Mouse (Mus musculus): ENCODE measurements around the gene Degs1. TPM values are rescaled to one million over a fixed set of nuclear protein-coding genes. Genes with fewer than 3 reads are reported as not detected.

The Degs1 gene
- polyA plus RNA-seq, 1 experiment = not detected

GRCm38 (mm10) chr1:182268317-182268716, 14.3 kb downstream of the Degs1 start:
- TF ChIP-seq POLR2A (IDR thresholded peaks at IDR 0.05; ENCODE audit: insufficient read depth, low read depth, low read length) = no peak
- no peak for TF ChIP-seq CTCF (IDR thresholded peaks at IDR 0.05; ENCODE audit: insufficient read depth, low read depth, low read length)
- 71% methylated on average over 4 of the region's 4 CpGs for WGBS

GRCm38 (mm10) chr1:182266028-182266525, 16.5 kb downstream of the Degs1 start:
- no peaks in the 10 kb centered on the region for H3K4me1 ChIP-seq (ENCODE audit: control insufficient read depth, insufficient read depth, low read length)
- 95% methylated on average over 11 of the region's 11 CpGs for WGBS
- no peak for TF ChIP-seq CTCF (IDR thresholded peaks at IDR 0.05; ENCODE audit: insufficient read depth, low read depth, low read length)
- no peak for TF ChIP-seq POLR2A (IDR thresholded peaks at IDR 0.05; ENCODE audit: insufficient read depth, low read depth, low read length)

More at GRCm38 (mm10) chr1:182268317-182268716, 14.3 kb downstream of the Degs1 start:
- Histone ChIP-seq H3K27ac (ENCODE audit: insufficient read depth, low read depth, low read length) (no peak overlapping the region), H3K4me3 (ENCODE audit: insufficient read depth, low read depth, low read length) (no peak overlapping the region), H3K4me1 (ENCODE audit: control insufficient read depth, insufficient read depth, low read length) (peaks cover 3% of the 10 kb centered on the region)

DNA sequence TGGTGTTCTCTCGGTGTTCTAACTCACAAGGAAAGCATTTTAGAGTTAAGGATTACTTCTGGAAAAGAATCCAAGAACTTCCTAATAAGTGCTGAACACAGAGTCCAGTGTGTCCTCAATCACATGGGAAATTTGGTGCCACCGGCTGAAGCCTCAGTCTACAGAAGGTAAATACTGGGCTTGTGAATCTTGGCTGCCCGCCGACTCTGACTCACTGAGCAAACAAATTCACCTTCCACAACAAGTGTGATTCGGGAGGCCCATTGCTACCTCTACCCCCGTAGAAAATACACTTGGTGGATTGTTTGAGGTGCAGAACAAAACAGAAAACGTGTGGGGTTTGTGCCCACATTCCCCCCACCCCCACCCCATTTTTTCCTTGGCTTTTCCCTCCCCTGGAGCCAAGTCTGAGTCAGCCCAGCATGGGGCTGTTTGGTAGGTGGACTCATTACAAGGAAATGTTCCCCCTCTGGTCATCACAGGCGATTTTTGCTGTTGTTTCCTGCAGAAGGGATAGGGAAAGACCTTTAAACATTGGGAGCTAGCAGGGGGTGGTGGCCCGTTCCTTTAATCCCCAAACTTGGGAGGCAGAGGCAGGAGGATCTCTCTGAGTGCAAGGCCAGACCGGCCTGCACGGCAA, 26.4 kb downstream of the Degs1 start:
- no peaks in the 10 kb centered on the region for H3K4me1 ChIP-seq (ENCODE audit: control insufficient read depth, insufficient read depth, low read length)
- no peak for TF ChIP-seq POLR2A (IDR thresholded peaks at IDR 0.05; ENCODE audit: insufficient read depth, low read depth, low read length)
- no peak for TF ChIP-seq CTCF (IDR thresholded peaks at IDR 0.05; ENCODE audit: insufficient read depth, low read depth, low read length)
- WGBS = 83% methylated on average over 11 of the region's 11 CpGs
- no peak overlapping the region for H3K27ac ChIP-seq (ENCODE audit: insufficient read depth, low read depth, low read length)
- no peak overlapping the region for H3K4me3 ChIP-seq (ENCODE audit: insufficient read depth, low read depth, low read length)

More at GRCm38 (mm10) chr1:182266028-182266525, 16.5 kb downstream of the Degs1 start:
- Histone ChIP-seq H3K4me3 (ENCODE audit: insufficient read depth, low read depth, low read length) (no peak overlapping the region), H3K27ac (ENCODE audit: insufficient read depth, low read depth, low read length) (no peak overlapping the region)

GRCm38 (mm10) chr1:182255031-182255430, 27.6 kb downstream of the Degs1 start:
- Histone ChIP-seq H3K4me3 (ENCODE audit: insufficient read depth, low read depth, low read length) (no peak overlapping the region), H3K27ac (ENCODE audit: insufficient read depth, low read depth, low read length) (no peak overlapping the region), H3K4me1 (ENCODE audit: control insufficient read depth, insufficient read depth, low read length) (no peaks in the 10 kb centered on the region)
- TF ChIP-seq CTCF (IDR thresholded peaks at IDR 0.05; ENCODE audit: insufficient read depth, low read depth, low read length) (no peak), POLR2A (IDR thresholded peaks at IDR 0.05; ENCODE audit: insufficient read depth, low read depth, low read length) (no peak)
- WGBS = 90% methylated on average over 11 of the region's 11 CpGs

DNA sequence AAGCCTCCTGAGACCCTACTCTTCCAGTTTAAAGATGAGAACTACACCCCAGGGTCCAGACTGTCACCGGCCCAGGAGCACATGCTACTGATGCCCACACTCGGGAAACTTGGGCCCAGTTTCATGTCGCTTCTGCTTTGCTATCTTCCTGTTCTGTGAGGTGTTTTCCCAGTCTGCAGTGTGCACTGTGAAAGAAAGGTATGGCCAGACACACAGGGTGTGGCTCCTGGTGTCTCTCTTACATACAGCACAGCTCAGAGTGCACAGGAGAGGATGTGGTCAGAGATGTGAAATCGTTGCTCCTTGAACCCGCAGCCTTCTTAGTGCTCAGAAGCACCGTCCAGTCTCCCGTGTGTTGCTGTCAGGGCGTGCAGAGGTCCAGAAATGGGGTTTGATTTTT, 28.0 kb downstream of the Degs1 start:
- no peak for TF ChIP-seq CTCF (IDR thresholded peaks at IDR 0.05; ENCODE audit: insufficient read depth, low read depth, low read length)
- no peak for TF ChIP-seq POLR2A (IDR thresholded peaks at IDR 0.05; ENCODE audit: insufficient read depth, low read depth, low read length)
- Histone ChIP-seq H3K4me3 (ENCODE audit: insufficient read depth, low read depth, low read length) (no peak overlapping the region), H3K4me1 (ENCODE audit: control insufficient read depth, insufficient read depth, low read length) (no peaks in the 10 kb centered on the region), H3K27ac (ENCODE audit: insufficient read depth, low read depth, low read length) (no peak overlapping the region)
- WGBS = 92% methylated on average over 8 of the region's 8 CpGs

- Histone ChIP-seq H3K4me3 (ENCODE audit: insufficient read depth, low read depth, low read length) (no peak overlapping the region), H3K27ac (ENCODE audit: insufficient read depth, low read depth, low read length) (no peak overlapping the region), H3K4me1 (ENCODE audit: control insufficient read depth, insufficient read depth, low read length) (no peaks in the 10 kb centered on the region)
- 91% methylated on average over 12 of the region's 12 CpGs for WGBS
- TF ChIP-seq POLR2A (IDR thresholded peaks at IDR 0.05; ENCODE audit: insufficient read depth, low read depth, low read length) (no peak), CTCF (IDR thresholded peaks at IDR 0.05; ENCODE audit: insufficient read depth, low read depth, low read length) (no peak)
Measured at GRCm38 (mm10) chr1:182253756-182254534, 28.7 kb downstream of the Degs1 start.

DNA sequence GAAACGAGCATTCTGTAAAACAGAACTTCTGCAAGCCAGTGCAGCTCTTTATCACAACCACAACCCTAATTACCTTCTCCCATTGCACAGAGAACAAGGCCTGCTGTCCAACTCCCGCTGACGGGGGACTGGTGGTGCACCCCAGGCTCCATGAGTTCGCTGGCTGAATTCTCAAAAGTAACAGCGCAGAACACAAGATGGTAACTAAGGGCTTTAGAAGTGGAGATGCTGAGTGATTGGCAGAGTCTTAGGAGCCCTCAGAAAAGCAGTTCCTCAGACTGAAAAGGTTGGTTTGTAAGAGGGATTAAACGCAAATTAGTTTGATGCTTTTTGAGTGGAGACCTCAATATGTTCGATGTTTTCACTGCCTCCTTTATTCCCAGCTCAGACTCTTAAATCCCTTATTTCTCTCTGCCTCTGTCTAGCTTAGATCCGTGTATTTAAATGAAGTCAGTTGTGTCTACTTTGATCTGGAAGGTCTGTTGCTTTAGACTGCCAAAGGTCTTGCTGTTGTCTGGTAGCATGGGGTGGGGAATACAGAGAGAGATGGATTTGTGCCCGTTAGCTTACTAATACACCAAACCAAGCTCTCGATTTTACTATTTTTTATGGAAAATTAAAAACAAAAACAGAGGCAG, 30.0 kb downstream of the Degs1 start:
- H3K4me1 ChIP-seq (ENCODE audit: control insufficient read depth, insufficient read depth, low read length) = no peaks in the 10 kb centered on the region
- no peak overlapping the region for H3K4me3 ChIP-seq (ENCODE audit: insufficient read depth, low read depth, low read length)
- H3K27ac ChIP-seq (ENCODE audit: insufficient read depth, low read depth, low read length) = no peak overlapping the region
- TF ChIP-seq POLR2A (IDR thresholded peaks at IDR 0.05; ENCODE audit: insufficient read depth, low read depth, low read length) = no peak
- TF ChIP-seq CTCF (IDR thresholded peaks at IDR 0.05; ENCODE audit: insufficient read depth, low read depth, low read length) = no peak
- WGBS = 44% methylated on average over 10 of the region's 10 CpGs

DNA sequence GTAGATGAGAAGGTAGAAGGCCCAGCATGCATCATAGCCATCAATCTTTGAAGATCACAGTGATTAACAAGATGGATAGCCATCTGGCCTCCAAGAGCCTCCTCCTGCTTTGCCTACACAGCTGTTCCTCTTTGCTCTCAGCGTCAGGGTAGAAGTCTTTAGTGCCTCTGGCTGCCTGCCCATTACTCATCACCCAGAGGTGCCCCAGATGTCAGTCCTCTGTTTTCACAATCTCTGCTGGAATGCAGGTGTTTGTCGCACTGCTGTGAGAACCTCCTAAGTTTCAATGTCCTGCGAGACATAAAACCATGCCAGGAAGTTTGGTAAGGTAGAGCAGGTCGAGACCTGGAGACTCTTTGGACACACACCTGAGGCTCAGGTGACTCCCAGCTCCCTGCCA, 31.9 kb downstream of the Degs1 start:
- 88% methylated on average over 4 of the region's 4 CpGs for WGBS
- TF ChIP-seq CTCF (IDR thresholded peaks at IDR 0.05; ENCODE audit: insufficient read depth, low read depth, low read length) = no peak
- TF ChIP-seq POLR2A (IDR thresholded peaks at IDR 0.05; ENCODE audit: insufficient read depth, low read depth, low read length) = no peak
- H3K27ac ChIP-seq (ENCODE audit: insufficient read depth, low read depth, low read length) = no peak overlapping the region
- H3K4me1 ChIP-seq (ENCODE audit: control insufficient read depth, insufficient read depth, low read length) = no peaks in the 10 kb centered on the region
- H3K4me3 ChIP-seq (ENCODE audit: insufficient read depth, low read depth, low read length) = no peak overlapping the region

GRCm38 (mm10) chr1:182249298-182249697, 33.3 kb downstream of the Degs1 start:
- Histone ChIP-seq H3K27ac (ENCODE audit: insufficient read depth, low read depth, low read length) (no peak overlapping the region), H3K4me1 (ENCODE audit: control insufficient read depth, insufficient read depth, low read length) (no peaks in the 10 kb centered on the region), H3K4me3 (ENCODE audit: insufficient read depth, low read depth, low read length) (no peak overlapping the region)
- WGBS = 42% methylated on average over 8 of the region's 8 CpGs
- no peak for TF ChIP-seq POLR2A (IDR thresholded peaks at IDR 0.05; ENCODE audit: insufficient read depth, low read depth, low read length)
- no peak for TF ChIP-seq CTCF (IDR thresholded peaks at IDR 0.05; ENCODE audit: insufficient read depth, low read depth, low read length)
